Mouse (Mus musculus): Measurements from ENCODE around the gene Pagr1a. TPM values are rescaled to one million over a fixed set of nuclear protein-coding genes. Genes with fewer than 3 reads are reported as not detected.

Pagr1a gene
- polyA plus RNA-seq, 1 experiment from 2014 or later, result 33.8 TPM

- H3K36me3 ChIP-seq (ENCODE audit: control insufficient read depth, insufficient read depth, low read length), result peaks cover 6% of the 10 kb centered on the region
- WGBS, result 98% methylated on average over 2 of the region's 2 CpGs
- H3K27ac ChIP-seq (ENCODE audit: low read length), result no peak overlapping the region
- no peaks in the 10 kb centered on the region for H3K9me3 ChIP-seq (replicated peaks; ENCODE audit: control insufficient read depth, low read length, poor library complexity, severe bottlenecking)
- H3K4me2 ChIP-seq (ENCODE audit: low read length), result no peak overlapping the region
- H3K9ac ChIP-seq (ENCODE audit: low read depth, low read length), result no peak overlapping the region
- H3K4me1 ChIP-seq (ENCODE audit: control insufficient read depth, insufficient read depth, low read length), result peaks cover 14% of the 10 kb centered on the region
- no peak overlapping the region for H3K4me3 ChIP-seq (ENCODE audit: low read depth, low read length)
- ATAC-seq, result no peak
- H3K27me3 ChIP-seq (ENCODE audit: control insufficient read depth, insufficient read depth, low read depth, low read length), result no peaks in the 10 kb centered on the region
Observed at GRCm38 (mm10) chr7:127011051-127011450, 6.1 kb downstream of the Pagr1a start.

- WGBS, result 86% methylated on average over 17 of the region's 17 CpGs
- no peaks in the 10 kb centered on the region for H3K9me3 ChIP-seq (replicated peaks; ENCODE audit: control insufficient read depth, low read length, poor library complexity, severe bottlenecking)
- H3K9ac ChIP-seq (ENCODE audit: low read depth, low read length), result no peak overlapping the region
- no peaks in the 10 kb centered on the region for H3K27me3 ChIP-seq (ENCODE audit: control insufficient read depth, insufficient read depth, low read depth, low read length)
- peaks cover 2% of the 10 kb centered on the region; the same call in 1 of the 2 replicates for H3K4me1 ChIP-seq (ENCODE audit: control insufficient read depth, insufficient read depth, low read length)
- no peak for ATAC-seq
- no peaks in the 10 kb centered on the region for H3K36me3 ChIP-seq (ENCODE audit: control insufficient read depth, insufficient read depth, low read length)
- H3K27ac ChIP-seq (ENCODE audit: low read length), result no peak overlapping the region
- H3K4me2 ChIP-seq (ENCODE audit: low read length), result no peak overlapping the region
- H3K4me3 ChIP-seq (ENCODE audit: low read depth, low read length), result no peak overlapping the region
Observed at GRCm38 (mm10) chr7:127009307-127010085, 7.7 kb downstream of the Pagr1a start.

GRCm38 (mm10) chr7:127008239-127009019 lies 8.7 kb downstream of the Pagr1a start:
- H3K27me3 ChIP-seq (ENCODE audit: control insufficient read depth, insufficient read depth, low read depth, low read length), result no peaks in the 10 kb centered on the region
- no peak overlapping the region for H3K4me3 ChIP-seq (ENCODE audit: low read depth, low read length)
- H3K9ac ChIP-seq (ENCODE audit: low read depth, low read length), result no peak overlapping the region
- no peak for ATAC-seq
- H3K4me1 ChIP-seq (ENCODE audit: control insufficient read depth, insufficient read depth, low read length), result no peaks in the 10 kb centered on the region; the same call in 1 of the 2 replicates
- no peaks in the 10 kb centered on the region for H3K9me3 ChIP-seq (replicated peaks; ENCODE audit: control insufficient read depth, low read length, poor library complexity, severe bottlenecking)
- WGBS, result 63% methylated on average over 9 of the region's 9 CpGs
- no peak overlapping the region for H3K4me2 ChIP-seq (ENCODE audit: low read length)
- no peak overlapping the region for H3K27ac ChIP-seq (ENCODE audit: low read length)
- H3K36me3 ChIP-seq (ENCODE audit: control insufficient read depth, insufficient read depth, low read length), result no peaks in the 10 kb centered on the region

GRCm38 (mm10) chr7:127007313-127008024 lies 9.7 kb downstream of the Pagr1a start:
- no peak overlapping the region for H3K4me2 ChIP-seq (ENCODE audit: low read length)
- no peaks in the 10 kb centered on the region for H3K9me3 ChIP-seq (replicated peaks; ENCODE audit: control insufficient read depth, low read length, poor library complexity, severe bottlenecking)
- ATAC-seq, result no peak
- H3K27me3 ChIP-seq (ENCODE audit: control insufficient read depth, insufficient read depth, low read depth, low read length), result no peaks in the 10 kb centered on the region
- no peaks in the 10 kb centered on the region for H3K36me3 ChIP-seq (ENCODE audit: control insufficient read depth, insufficient read depth, low read length)
- H3K27ac ChIP-seq (ENCODE audit: low read length), result no peak overlapping the region
- no peaks in the 10 kb centered on the region; the same call in 1 of the 2 replicates for H3K4me1 ChIP-seq (ENCODE audit: control insufficient read depth, insufficient read depth, low read length)
- no peak overlapping the region for H3K4me3 ChIP-seq (ENCODE audit: low read depth, low read length)
- H3K9ac ChIP-seq (ENCODE audit: low read depth, low read length), result no peak overlapping the region
- 85% methylated on average over 6 of the region's 6 CpGs for WGBS

GRCm38 (mm10) chr7:127004122-127004875 lies 12.9 kb downstream of the Pagr1a start:
- Histone ChIP-seq H3K27me3 (ENCODE audit: control insufficient read depth, insufficient read depth, low read depth, low read length) (no peaks in the 10 kb centered on the region), H3K9me3 (replicated peaks; ENCODE audit: control insufficient read depth, low read length, poor library complexity, severe bottlenecking) (no peaks in the 10 kb centered on the region), H3K4me2 (ENCODE audit: low read length) (no peak overlapping the region), H3K27ac (ENCODE audit: low read length) (no peak overlapping the region), H3K4me1 (ENCODE audit: control insufficient read depth, insufficient read depth, low read length) (no peaks in the 10 kb centered on the region; the same call in 1 of the 2 replicates), H3K4me3 (ENCODE audit: low read depth, low read length) (no peak overlapping the region), H3K36me3 (ENCODE audit: control insufficient read depth, insufficient read depth, low read length) (no peaks in the 10 kb centered on the region), H3K9ac (ENCODE audit: low read depth, low read length) (no peak overlapping the region)
- WGBS, result 96% methylated on average over 4 of the region's 4 CpGs
- no peak for ATAC-seq

GRCm38 (mm10) chr7:127003620-127004019 lies 13.5 kb downstream of the Pagr1a start:
- Histone ChIP-seq H3K27me3 (ENCODE audit: control insufficient read depth, insufficient read depth, low read depth, low read length) (no peaks in the 10 kb centered on the region), H3K4me1 (ENCODE audit: control insufficient read depth, insufficient read depth, low read length) (no peaks in the 10 kb centered on the region; the same call in 1 of the 2 replicates), H3K9ac (ENCODE audit: low read depth, low read length) (no peak overlapping the region), H3K36me3 (ENCODE audit: control insufficient read depth, insufficient read depth, low read length) (no peaks in the 10 kb centered on the region), H3K27ac (ENCODE audit: low read length) (no peak overlapping the region), H3K9me3 (replicated peaks; ENCODE audit: control insufficient read depth, low read length, poor library complexity, severe bottlenecking) (no peaks in the 10 kb centered on the region), H3K4me2 (ENCODE audit: low read length) (no peak overlapping the region), H3K4me3 (ENCODE audit: low read depth, low read length) (no peak overlapping the region)
- WGBS, result 89% methylated on average over 5 of the region's 5 CpGs
- ATAC-seq, result no peak

GRCm38 (mm10) chr7:126999568-126999967 lies 17.6 kb downstream of the Pagr1a start:
- no peak for ATAC-seq
- WGBS, result 82% methylated on average over 10 of the region's 10 CpGs
- H3K9ac ChIP-seq (ENCODE audit: low read depth, low read length), result no peak overlapping the region

GRCm38 (mm10) chr7:126996449-126996848 lies 20.7 kb downstream of the Pagr1a start:
- WGBS, result 77% methylated on average over 4 of the region's 4 CpGs
- H3K9me3 ChIP-seq (replicated peaks; ENCODE audit: control insufficient read depth, low read length, poor library complexity, severe bottlenecking), result no peaks in the 10 kb centered on the region

More at GRCm38 (mm10) chr7:126999568-126999967, 17.6 kb downstream of the Pagr1a start:
- Histone ChIP-seq H3K27ac (ENCODE audit: low read length) (no peak overlapping the region), H3K9me3 (replicated peaks; ENCODE audit: control insufficient read depth, low read length, poor library complexity, severe bottlenecking) (no peaks in the 10 kb centered on the region), H3K27me3 (ENCODE audit: control insufficient read depth, insufficient read depth, low read depth, low read length) (no peaks in the 10 kb centered on the region), H3K36me3 (ENCODE audit: control insufficient read depth, insufficient read depth, low read length) (no peaks in the 10 kb centered on the region), H3K4me1 (ENCODE audit: control insufficient read depth, insufficient read depth, low read length) (no peaks in the 10 kb centered on the region), H3K4me2 (ENCODE audit: low read length) (no peak overlapping the region), H3K4me3 (ENCODE audit: low read depth, low read length) (no peak overlapping the region)

More at GRCm38 (mm10) chr7:126996449-126996848, 20.7 kb downstream of the Pagr1a start:
- H3K27ac ChIP-seq (ENCODE audit: low read length), result no peak overlapping the region
- no peaks in the 10 kb centered on the region for H3K4me1 ChIP-seq (ENCODE audit: control insufficient read depth, insufficient read depth, low read length)
- ATAC-seq, result no peak
- H3K9ac ChIP-seq (ENCODE audit: low read depth, low read length), result no peak overlapping the region
- H3K27me3 ChIP-seq (ENCODE audit: control insufficient read depth, insufficient read depth, low read depth, low read length), result no peaks in the 10 kb centered on the region
- no peaks in the 10 kb centered on the region for H3K36me3 ChIP-seq (ENCODE audit: control insufficient read depth, insufficient read depth, low read length)
- no peak overlapping the region for H3K4me2 ChIP-seq (ENCODE audit: low read length)
- H3K4me3 ChIP-seq (ENCODE audit: low read depth, low read length), result no peak overlapping the region

Measured in midbrain, embryonic 16.5 days (tissue).